Mouse (Mus musculus) heart, embryonic 11.5 days (tissue): ENCODE results near the gene Rbpj. TPM values are rescaled to one million over a fixed set of nuclear protein-coding genes. Genes with fewer than 3 reads are reported as not detected.

Experiments
- ATAC-seq: fragments of 200-750 bp; cut with Nextera tagmentation; replicated peaks from 2 replicates; pipeline ENCODE4 v1.8.0; 2017; ENCODE audit warnings: moderate library complexity; ENCODE audit not compliant: insufficient number of reproducible peaks, low FRiP score, low TSS enrichment
- H3K27ac ChIP-seq: fragments of 300-500 bp; sonication (generic); 2 replicates; pipeline ENCODE4 v1.5.1; 2014; ENCODE audit warnings: mild to moderate bottlenecking, low read depth, low read length
- H3K27me3 ChIP-seq: fragments of 300-500 bp; sonication (generic); 2 replicates; pipeline ENCODE4 v1.6.1; 2014; ENCODE audit warnings: mild to moderate bottlenecking, low read length, mixed read lengths; ENCODE audit not compliant: control insufficient read depth, insufficient read depth
- H3K36me3 ChIP-seq: fragments of 300-500 bp; sonication (generic); 2 replicates; pipeline ENCODE4 v1.6.1; 2014; ENCODE audit warnings: mild to moderate bottlenecking, low read length, moderate library complexity, mixed read lengths; ENCODE audit not compliant: control insufficient read depth, insufficient read depth
- H3K4me1 ChIP-seq: fragments of 300-500 bp; sonication (generic); 2 replicates; pipeline ENCODE4 v1.6.1; 2014; ENCODE audit warnings: low read length; ENCODE audit not compliant: control insufficient read depth, insufficient read depth
- H3K4me2 ChIP-seq: fragments of 300-500 bp; sonication (generic); 2 replicates; pipeline ENCODE4 v1.6.1; 2014; ENCODE audit warnings: mild to moderate bottlenecking, moderate library complexity
- H3K4me3 ChIP-seq: fragments of 300-500 bp; sonication (generic); 2 replicates; pipeline ENCODE4 v1.5.1; 2014; ENCODE audit warnings: low read depth, low read length
- H3K9ac ChIP-seq: fragments of 300-500 bp; sonication (generic); 2 replicates; pipeline ENCODE4 v1.6.1; 2014; ENCODE audit warnings: mild to moderate bottlenecking, low read depth, low read length, moderate library complexity
- H3K9me3 ChIP-seq: fragments of 300-500 bp; sonication (generic); replicated peaks from 2 replicates; pipeline ENCODE4 v1.6.1; 2016; ENCODE audit warnings: low read length; ENCODE audit not compliant: control insufficient read depth
- WGBS: fragments of 180-500 bp; shearing (Covaris S2); extraction: QIAGEN DNeasy Blood & Tissue Kit; methylation state at CpG from one replicate; pipeline ENCODE4 v1.1.7; 2014; ENCODE audit not compliant: insufficient replicate concordance; 5-methylcytosine and 5-hydroxymethylcytosine counted together
- polyA plus RNA-seq: library from polyadenylated mRNA; unstranded; fragments of >200 nt; fragmentation: Nextera tagmentation; extraction: Ambion mirVana; gene quantifications from 2 replicates; pipeline ENCODE4 v1.2.1, GENCODE M21; 2014

Gene Rbpj
- polyA plus RNA-seq: 22.0 and 26.3 TPM in 2 replicates

DNA sequence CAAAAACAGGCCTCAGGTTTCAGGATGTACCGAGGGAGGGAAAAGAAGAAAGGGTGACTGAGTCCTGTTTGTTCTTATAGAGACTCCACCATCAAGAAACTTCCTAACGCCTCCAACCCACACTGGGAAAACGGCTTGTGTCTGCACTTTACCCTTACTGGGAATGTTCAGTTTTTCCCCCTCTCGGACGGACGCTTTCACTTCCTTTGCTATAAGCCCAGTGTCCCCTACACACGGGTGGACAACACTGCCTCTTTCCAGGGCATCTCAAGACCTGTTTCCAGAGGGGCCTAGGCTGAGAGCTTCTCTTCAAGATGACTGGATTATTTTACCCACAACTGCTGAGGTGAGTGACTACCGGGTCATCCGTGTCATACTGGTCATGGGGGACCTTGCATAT lies at the start of gene Rbpj:
TSS of gene Rbpj (plus strand) at position 270 of the 400 bp plus-strand sequence.
- WGBS: 88% methylated on average over 9 of the region's 9 CpGs
- H3K4me1 ChIP-seq: peaks cover 10% of the 10 kb centered on the region
- no peaks in the 10 kb centered on the region for H3K27me3 ChIP-seq
- H3K4me2 ChIP-seq: no peak within 1 kb of the TSS
- no peaks in the 10 kb centered on the region for H3K36me3 ChIP-seq
- H3K27ac ChIP-seq: no peak within 1 kb of the TSS
- no peak within 1 kb of the TSS for H3K4me3 ChIP-seq
- H3K9me3 ChIP-seq: no peaks in the 10 kb centered on the region
- no peak for ATAC-seq
- H3K9ac ChIP-seq: no peak within 1 kb of the TSS

DNA sequence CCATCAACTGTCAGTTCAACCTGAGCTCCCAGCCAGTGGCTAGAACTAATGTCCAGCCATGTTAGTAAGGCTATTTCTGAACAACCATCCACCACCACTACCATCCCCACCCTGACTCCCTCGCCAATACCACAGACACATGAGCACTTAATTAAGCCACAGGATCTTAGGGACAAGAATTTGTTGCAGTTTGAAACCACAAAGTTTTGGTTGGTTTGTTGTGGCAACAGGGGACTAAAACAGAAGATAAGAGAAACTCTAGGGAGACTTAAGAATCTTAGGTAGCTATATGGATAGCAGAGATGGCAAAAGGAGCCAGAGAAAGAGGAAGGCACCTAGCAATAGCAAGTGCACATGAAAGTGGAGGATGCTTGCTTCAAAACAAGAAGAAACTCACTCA lies 45.2 kb upstream of the Rbpj start:
- ATAC-seq: no peak
- no peak overlapping the region for H3K4me2 ChIP-seq
- 0 out of 2 replicates have a peak, but pooled peaks cover 3% of the 10 kb centered on the region for H3K27me3 ChIP-seq
- no peak overlapping the region for H3K4me3 ChIP-seq
- 57% methylated on average over 1 of the region's 1 CpGs for WGBS
- H3K9ac ChIP-seq: no peak overlapping the region
- H3K36me3 ChIP-seq: no peaks in the 10 kb centered on the region
- H3K4me1 ChIP-seq: no peaks in the 10 kb centered on the region
- no peak overlapping the region for H3K27ac ChIP-seq
- H3K9me3 ChIP-seq: no peaks in the 10 kb centered on the region

DNA sequence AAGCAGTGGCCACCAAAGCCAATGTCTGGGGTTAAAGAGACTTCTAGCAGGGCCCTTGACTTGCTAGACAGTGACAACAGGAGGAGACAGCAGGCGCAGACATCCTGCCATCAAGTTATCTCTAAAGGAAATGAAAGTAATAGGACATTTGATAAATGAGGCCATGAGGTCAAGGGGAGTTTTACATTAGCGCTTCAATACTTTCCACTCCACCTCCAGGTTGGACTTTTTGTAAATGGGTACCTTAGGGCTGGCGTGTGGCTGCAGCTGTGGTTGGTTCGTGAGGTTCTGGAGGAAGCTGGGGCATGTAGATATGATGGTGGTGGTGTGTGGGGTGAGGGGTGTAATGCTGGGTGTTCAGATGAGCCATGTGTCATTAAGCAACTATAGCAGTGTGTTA lies 44.7 kb upstream of the Rbpj start:
- H3K9me3 ChIP-seq: no peaks in the 10 kb centered on the region
- 51% methylated on average over 4 of the region's 4 CpGs for WGBS
- no peak overlapping the region for H3K4me2 ChIP-seq
- no peak for ATAC-seq
- no peaks in the 10 kb centered on the region for H3K4me1 ChIP-seq
- 0 out of 2 replicates have a peak, but pooled peaks cover 3% of the 10 kb centered on the region for H3K27me3 ChIP-seq
- H3K36me3 ChIP-seq: no peaks in the 10 kb centered on the region
- H3K27ac ChIP-seq: no peak overlapping the region
- H3K4me3 ChIP-seq: no peak overlapping the region
- no peak overlapping the region for H3K9ac ChIP-seq

DNA sequence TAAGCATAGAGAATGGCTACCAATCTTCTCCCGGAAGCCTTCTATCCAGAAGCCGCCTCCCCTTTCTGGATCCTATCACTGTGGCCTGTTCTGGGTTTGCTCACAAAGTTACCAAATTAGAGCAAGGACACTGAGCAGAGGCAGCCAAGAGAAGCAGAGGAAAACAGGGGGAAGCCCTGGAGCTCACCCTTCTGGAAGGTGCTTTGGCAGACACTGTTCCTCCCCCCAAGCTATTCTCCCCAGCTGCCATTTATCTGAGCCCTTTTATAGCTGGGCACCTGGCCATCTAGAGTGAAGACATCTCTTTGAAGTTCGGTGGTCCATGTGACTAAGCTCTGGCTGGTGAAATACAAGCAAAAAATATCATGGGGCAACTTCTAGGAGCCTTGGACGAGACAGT lies 38.5 kb upstream of the Rbpj start:
- Histone ChIP-seq H3K36me3 (no peaks in the 10 kb centered on the region), H3K4me1 (no peaks in the 10 kb centered on the region; the same call in 1 of the 2 replicates), H3K9me3 (no peaks in the 10 kb centered on the region), H3K27ac (no peak overlapping the region), H3K4me3 (no peak overlapping the region), H3K27me3 (no peaks in the 10 kb centered on the region), H3K4me2 (no peak overlapping the region), H3K9ac (no peak overlapping the region)
- ATAC-seq: no peak
- 72% methylated on average over 4 of the region's 4 CpGs for WGBS

DNA sequence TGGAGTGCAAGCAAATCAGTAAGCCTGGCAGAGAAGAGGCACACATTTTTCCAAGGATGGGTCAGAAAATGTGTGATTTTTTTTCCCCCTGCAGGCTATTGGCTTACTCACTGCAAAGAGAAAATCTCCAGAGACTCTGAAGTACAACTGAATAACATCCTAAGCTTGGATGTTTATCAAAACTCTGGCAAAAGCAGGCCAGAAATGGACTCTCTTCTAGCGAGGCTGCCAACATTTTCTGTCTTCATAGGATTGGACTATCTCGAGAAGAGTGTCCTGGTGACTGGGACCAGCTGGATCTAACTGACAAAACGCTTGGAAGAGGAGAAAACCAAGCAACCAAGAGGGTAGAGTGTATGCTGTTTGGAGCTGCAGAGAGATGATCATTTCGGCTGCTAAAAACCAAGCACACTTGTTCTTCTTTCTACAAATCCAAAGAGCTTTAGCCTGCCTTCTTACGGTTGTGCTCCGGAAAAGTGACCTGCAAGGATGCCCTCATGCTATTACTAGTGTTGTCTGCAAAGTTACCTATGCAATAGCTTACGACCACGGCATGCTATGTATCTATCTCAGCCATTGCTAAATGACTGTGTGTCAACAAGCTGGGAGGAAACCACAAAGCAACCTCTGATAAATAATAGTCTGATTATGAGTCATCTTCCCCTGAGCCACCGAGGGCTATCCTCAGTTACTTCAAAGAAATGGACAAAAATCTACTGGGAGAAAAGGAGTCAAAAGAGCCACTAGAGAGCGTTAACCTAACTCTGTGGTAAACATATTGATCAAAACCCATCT lies 36.1 kb upstream of the Rbpj start:
- Histone ChIP-seq H3K9me3 (no peaks in the 10 kb centered on the region), H3K27ac (no peak overlapping the region), H3K27me3 (no peaks in the 10 kb centered on the region), H3K4me3 (no peak overlapping the region), H3K4me2 (no peak overlapping the region), H3K36me3 (no peaks in the 10 kb centered on the region), H3K9ac (no peak overlapping the region), H3K4me1 (no peaks in the 10 kb centered on the region; the same call in 1 of the 2 replicates)
- WGBS: 63% methylated on average over 10 of the region's 10 CpGs
- ATAC-seq: no peak

DNA sequence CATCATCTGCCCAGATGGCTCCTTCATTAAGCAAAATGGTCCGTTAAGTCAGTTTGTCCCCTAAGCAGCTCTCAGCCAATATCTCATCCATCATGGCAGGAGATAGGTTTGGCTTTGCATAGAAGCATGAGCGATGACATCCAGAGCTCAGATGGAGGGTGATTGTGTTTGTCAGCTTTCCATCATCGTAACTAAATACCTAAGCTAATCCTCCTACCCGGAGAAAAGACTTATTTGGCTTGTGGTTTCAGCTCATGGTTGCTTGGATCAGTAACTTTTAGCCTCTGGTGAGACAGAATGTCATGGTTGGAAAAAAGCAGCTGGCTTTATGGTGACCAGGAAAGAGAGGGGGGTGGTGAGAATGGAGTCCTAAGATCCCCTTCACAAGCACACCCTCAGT lies 33.5 kb upstream of the Rbpj start:
- no peak overlapping the region for H3K4me2 ChIP-seq
- H3K9me3 ChIP-seq: no peaks in the 10 kb centered on the region
- no peaks in the 10 kb centered on the region; the same call in 1 of the 2 replicates for H3K4me1 ChIP-seq
- 81% methylated on average over 4 of the region's 4 CpGs for WGBS
- no peak overlapping the region for H3K9ac ChIP-seq
- no peak for ATAC-seq
- H3K27me3 ChIP-seq: no peaks in the 10 kb centered on the region
- H3K4me3 ChIP-seq: no peak overlapping the region
- no peak overlapping the region for H3K27ac ChIP-seq
- H3K36me3 ChIP-seq: no peaks in the 10 kb centered on the region

DNA sequence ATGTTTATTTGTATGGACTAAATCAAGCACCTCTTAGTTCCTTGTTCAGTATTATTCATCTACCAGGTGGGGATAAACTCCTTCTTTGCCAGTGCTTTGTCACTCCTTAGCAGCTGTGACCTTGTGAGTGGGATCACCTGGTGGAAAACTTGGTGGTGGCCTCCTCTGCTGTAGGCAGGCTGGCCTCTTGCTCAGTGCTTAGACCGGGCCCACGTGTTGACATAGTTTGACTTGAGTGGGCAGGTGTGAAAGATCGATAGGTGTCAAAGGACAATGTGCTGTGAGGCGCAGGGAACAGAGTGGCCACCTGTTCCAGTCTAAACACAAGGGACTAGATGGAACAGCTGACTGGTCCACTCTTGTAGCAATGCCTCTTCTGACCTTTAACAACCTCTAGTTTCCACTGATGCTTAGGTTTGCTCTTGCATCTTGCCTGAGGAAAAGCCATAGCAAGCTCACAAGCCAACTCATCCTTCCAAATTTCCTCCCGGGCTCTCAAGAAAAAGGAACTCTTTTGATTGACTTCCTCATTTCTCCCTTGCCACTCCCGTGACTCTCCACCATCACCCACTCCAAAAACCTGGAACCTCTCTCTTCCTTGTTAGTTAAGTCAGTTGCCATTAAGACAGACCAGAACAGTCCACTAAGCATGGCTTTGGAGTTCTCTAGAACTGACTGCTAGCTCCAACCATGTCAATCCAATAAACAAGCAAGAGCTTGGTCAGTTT lies 28.9 kb upstream of the Rbpj start:
- Histone ChIP-seq H3K9ac (no peak overlapping the region), H3K9me3 (no peaks in the 10 kb centered on the region), H3K4me2 (no peak overlapping the region), H3K4me1 (no peaks in the 10 kb centered on the region), H3K27ac (no peak overlapping the region), H3K4me3 (no peak overlapping the region), H3K36me3 (no peaks in the 10 kb centered on the region), H3K27me3 (no peaks in the 10 kb centered on the region)
- no peak for ATAC-seq
- WGBS: 78% methylated on average over 6 of the region's 6 CpGs

DNA sequence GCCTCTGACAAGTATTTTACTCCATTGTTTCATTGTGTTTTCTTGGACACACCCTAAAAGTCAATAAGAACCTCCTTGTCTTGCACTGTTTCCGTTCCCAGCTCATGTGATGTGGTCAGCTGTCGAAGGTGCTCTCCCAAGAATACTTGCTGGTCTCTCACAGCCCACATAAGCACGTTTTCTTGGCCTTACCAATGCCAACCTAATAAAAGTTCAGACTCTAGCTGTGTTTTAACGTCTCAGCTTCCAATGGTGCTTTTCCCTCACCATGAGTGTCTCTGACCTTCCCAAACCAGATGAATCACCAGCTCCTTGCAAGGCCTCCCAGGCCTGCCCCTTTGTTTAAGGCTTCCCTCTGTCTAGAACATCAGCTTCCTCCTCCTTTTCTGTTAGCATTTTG lies 28.2 kb upstream of the Rbpj start:
- H3K4me3 ChIP-seq: no peak overlapping the region
- WGBS: 75% methylated on average over 4 of the region's 4 CpGs
- H3K9me3 ChIP-seq: no peaks in the 10 kb centered on the region
- H3K27ac ChIP-seq: no peak overlapping the region
- H3K36me3 ChIP-seq: no peaks in the 10 kb centered on the region
- H3K27me3 ChIP-seq: no peaks in the 10 kb centered on the region
- no peak overlapping the region for H3K9ac ChIP-seq
- H3K4me1 ChIP-seq: no peaks in the 10 kb centered on the region
- no peak for ATAC-seq
- H3K4me2 ChIP-seq: no peak overlapping the region
